Mouse (Mus musculus) MEL (cell line): ENCODE measurements around the gene Smad6. TPM values are rescaled to one million over a fixed set of nuclear protein-coding genes. Genes with fewer than 3 reads are reported as not detected.

Experiments used
- DNase-seq: peaks from one replicate; pipeline ENCODE4 v3.0.0; 2011; ENCODE audit warnings: low read depth, low spot score
- H3K27ac ChIP-seq: 2 replicates; pipeline ENCODE4 v1.5.1; 2012; ENCODE audit warnings: low read depth, mild to moderate bottlenecking, control low read depth, low read length, moderate library complexity; ENCODE audit not compliant: control insufficient read depth
- H3K27me3 ChIP-seq, 2 experiments: fragments of 150-350 bp in 1 of 2; sonication (generic) in 1 of 2; 2 replicates each; pipeline ENCODE4 v1.6.1; 2012; ENCODE audit warnings: low read length in 2 of 2, mild to moderate bottlenecking in 2 of 2, improper control_type of control experiment in 1 of 2, moderate library complexity in 1 of 2; ENCODE audit not compliant: insufficient read depth in 2 of 2, control insufficient read depth in 1 of 2
- H3K36me3 ChIP-seq, 2 experiments: 2 replicates each; pipeline ENCODE4 v1.6.1; 2012 to 2014; ENCODE audit warnings: low read length in 2 of 2, improper control_type of control experiment in 1 of 2, inconsistent platforms in 1 of 2, mild to moderate bottlenecking in 1 of 2; ENCODE audit not compliant: insufficient read depth in 2 of 2, control insufficient read depth in 1 of 2
- H3K4me1 ChIP-seq, 2 experiments: fragments of 150-350 bp in 1 of 2; sonication (generic) in 1 of 2; 2 replicates each; pipeline ENCODE4 v1.6.1; 2012; ENCODE audit warnings: low read length in 2 of 2, improper control_type of control experiment in 1 of 2, mild to moderate bottlenecking in 1 of 2; ENCODE audit not compliant: insufficient read depth in 2 of 2, control insufficient read depth in 1 of 2
- H3K4me3 ChIP-seq, 2 experiments: fragments of 150-350 bp in 1 of 2; sonication (generic) in 1 of 2; 2 replicates each; pipeline ENCODE4 v1.5.1; 2012; ENCODE audit warnings: low read depth in 2 of 2, low read length in 2 of 2, mild to moderate bottlenecking in 2 of 2, moderate library complexity in 2 of 2, control low read depth in 1 of 2, improper control_type of control experiment in 1 of 2; ENCODE audit not compliant: control insufficient read depth in 1 of 2, insufficient read depth in 1 of 2
- H3K79me2 ChIP-seq: 2 replicates; pipeline ENCODE4 v1.6.1; 2012; ENCODE audit warnings: mild to moderate bottlenecking, low read length, moderate library complexity; ENCODE audit not compliant: control insufficient read depth, poor library complexity, insufficient read depth
- H3K9ac ChIP-seq: 2 replicates; pipeline ENCODE4 v1.6.1; 2012; ENCODE audit warnings: low read depth, mild to moderate bottlenecking, control low read depth, low read length, moderate library complexity; ENCODE audit not compliant: control insufficient read depth, poor library complexity, severe bottlenecking
- H3K9me3 ChIP-seq: fragments of 150-350 bp; sonication (generic); replicated peaks from 2 replicates; pipeline ENCODE4 v1.6.1; 2012; ENCODE audit warnings: mild to moderate bottlenecking, low read length, improper control_type of control experiment, moderate library complexity; ENCODE audit not compliant: insufficient read depth
- BHLHE40 ChIP-seq: IDR thresholded peaks from 2 replicates; pipeline ENCODE4 v1.6.1; 2012; ENCODE audit warnings: low read depth, mild to moderate bottlenecking, inconsistent platforms, low read length, improper control_type of control experiment, borderline replicate concordance
- CHD2 ChIP-seq: IDR thresholded peaks from 2 replicates; pipeline ENCODE4 v1.6.1; 2011; ENCODE audit warnings: low read length, improper control_type of control experiment
- CTCF ChIP-seq, 3 experiments: IDR thresholded peaks in 2 of 3; conservative IDR thresholded peaks in 1 of 3; 2 replicates each; pipeline ENCODE4 v1.5.1; 2011 to 2012; ENCODE audit warnings: low read length in 3 of 3, low read depth in 2 of 3, mild to moderate bottlenecking in 2 of 3, improper control_type of control experiment in 1 of 3, inconsistent platforms in 1 of 3, mixed read lengths in 1 of 3, moderate library complexity in 1 of 3; ENCODE audit not compliant: control insufficient read depth in 1 of 3, insufficient read depth in 1 of 3, poor library complexity in 1 of 3, severe bottlenecking in 1 of 3
- ELF1 ChIP-seq: IDR thresholded peaks from 2 replicates; pipeline ENCODE4 v1.6.1; 2014; ENCODE audit warnings: low read depth, mild to moderate bottlenecking, inconsistent platforms, low read length, improper control_type of control experiment, moderate library complexity
- EP300 ChIP-seq, 2 experiments: IDR thresholded peaks; 2 replicates each; pipeline ENCODE4 v1.6.1; 2011; ENCODE audit warnings: improper control_type of control experiment in 2 of 2, low read length in 2 of 2, low read depth in 1 of 2, mild to moderate bottlenecking in 1 of 2
- GABPA ChIP-seq: IDR thresholded peaks from 2 replicates; pipeline ENCODE4 v1.6.1; 2012; ENCODE audit warnings: low read depth, mild to moderate bottlenecking, inconsistent platforms, low read length, improper control_type of control experiment, moderate library complexity
- GATA1 ChIP-seq: IDR thresholded peaks from 2 replicates; pipeline ENCODE4 v1.6.1; 2011; ENCODE audit warnings: low read depth, low read length, improper control_type of control experiment
- JUND ChIP-seq: IDR thresholded peaks from 2 replicates; pipeline ENCODE4 v1.6.1; 2011; ENCODE audit warnings: low read depth, mild to moderate bottlenecking, improper control_type of control experiment, low read length
- MAFK ChIP-seq: IDR thresholded peaks from 2 replicates; pipeline ENCODE4 v1.6.1; 2011; ENCODE audit warnings: low read depth, mild to moderate bottlenecking, low read length, improper control_type of control experiment, borderline replicate concordance
- MAX ChIP-seq: IDR thresholded peaks from 2 replicates; pipeline ENCODE4 v1.6.1; 2011; ENCODE audit warnings: low read length, improper control_type of control experiment
- MAZ ChIP-seq: IDR thresholded peaks from 2 replicates; pipeline ENCODE4 v1.6.1; 2012; ENCODE audit warnings: low read depth, mild to moderate bottlenecking, inconsistent platforms, low read length, improper control_type of control experiment
- MYB ChIP-seq: IDR thresholded peaks from 2 replicates; pipeline ENCODE4 v1.6.1; 2011; ENCODE audit warnings: mild to moderate bottlenecking, low read depth, low read length, improper control_type of control experiment
- NRF1 ChIP-seq: IDR thresholded peaks from 2 replicates; pipeline ENCODE4 v1.6.1; 2014; ENCODE audit warnings: low read depth, mild to moderate bottlenecking, inconsistent platforms, low read length, improper control_type of control experiment, moderate library complexity; ENCODE audit not compliant: poor library complexity, insufficient read depth, severe bottlenecking
- POLR2A ChIP-seq, 2 experiments: IDR thresholded peaks; 2 replicates each; pipeline ENCODE4 v1.6.1; 2011 to 2012; ENCODE audit warnings: low read length in 2 of 2, mild to moderate bottlenecking in 2 of 2, control low read depth in 1 of 2, improper control_type of control experiment in 1 of 2, low read depth in 1 of 2, moderate library complexity in 1 of 2; ENCODE audit not compliant: control insufficient read depth in 1 of 2, insufficient read depth in 1 of 2, poor library complexity in 1 of 2
- POLR2AphosphoS2 ChIP-seq: IDR thresholded peaks from 2 replicates; pipeline ENCODE4 v1.6.1; 2011; ENCODE audit warnings: low read length, improper control_type of control experiment
- POLR2AphosphoS5 ChIP-seq: IDR thresholded peaks from 2 replicates; pipeline ENCODE4 v1.6.1; 2012; ENCODE audit warnings: low read depth, borderline replicate concordance, mild to moderate bottlenecking, inconsistent platforms, low read length, moderate library complexity, mixed read lengths
- SIN3A ChIP-seq: IDR thresholded peaks from 2 replicates; pipeline ENCODE4 v1.6.1; 2012; ENCODE audit warnings: low read length, improper control_type of control experiment, inconsistent platforms
- TAL1 ChIP-seq: IDR thresholded peaks from 2 replicates; pipeline ENCODE4 v1.6.1; 2012; ENCODE audit warnings: mild to moderate bottlenecking, inconsistent platforms, low read length, moderate library complexity, mixed read lengths
- UBTF ChIP-seq: IDR thresholded peaks from 2 replicates; pipeline ENCODE4 v1.6.1; 2012; ENCODE audit warnings: low read depth, mild to moderate bottlenecking, inconsistent platforms, low read length, improper control_type of control experiment, moderate library complexity, borderline replicate concordance; ENCODE audit not compliant: insufficient read depth
- USF2 ChIP-seq, 2 experiments: IDR thresholded peaks; 2 replicates each; pipeline ENCODE4 v1.6.1; 2011 to 2012; ENCODE audit warnings: improper control_type of control experiment in 2 of 2, low read length in 2 of 2, borderline replicate concordance in 1 of 2, inconsistent platforms in 1 of 2, low read depth in 1 of 2, mild to moderate bottlenecking in 1 of 2; ENCODE audit not compliant: insufficient read depth in 1 of 2
- ZC3H11A ChIP-seq: IDR thresholded peaks from 2 replicates; pipeline ENCODE4 v1.6.1; 2012; ENCODE audit warnings: low read depth, mild to moderate bottlenecking, inconsistent platforms, low read length, improper control_type of control experiment
- ZMIZ1 ChIP-seq: IDR thresholded peaks from 2 replicates; pipeline ENCODE4 v1.6.1; 2012; ENCODE audit warnings: low read depth, mild to moderate bottlenecking, inconsistent platforms, low read length, improper control_type of control experiment, moderate library complexity
- ZNF384 ChIP-seq: IDR thresholded peaks from 2 replicates; pipeline ENCODE4 v1.6.1; 2012; ENCODE audit warnings: low read depth, mild to moderate bottlenecking, inconsistent platforms, low read length, improper control_type of control experiment
- polyA plus RNA-seq, 2 experiments: library from polyadenylated mRNA; stranded (reverse) in 1 of 2; unstranded in 1 of 2; fragments of >175 nt in 1 of 2; fragments of >200 nt in 1 of 2; gene quantifications; 2 replicates each; pipeline versions ENCODE4 v1.2.1 to v1.2.4; 2012; ENCODE audit warnings: low replicate concordance in 2 of 2, low read depth in 1 of 2; ENCODE audit not compliant: insufficient read length in 2 of 2, insufficient read depth in 1 of 2, missing spikeins in 1 of 2
- total RNA-seq: library from RNA; depleted of rRNA; stranded (reverse); fragments of 300-350 nt; gene quantifications from 2 replicates; pipeline ENCODE4 v1.2.3, GENCODE M21; 2012

The Smad6 gene
- total and polyA plus RNA-seq, 3 experiments, result 2.2 to 3.9 TPM; not detected in 1

GRCm38 (mm10) chr9:64045117-64045890 lies 23.4 kb upstream of the Smad6 start (continued):
- TF ChIP-seq ZC3H11A, result no peak
- TF ChIP-seq ZMIZ1, result peak; percentile 64; the same call in 1 of the 2 replicates
- TF ChIP-seq ZNF384, result no peak
- TF ChIP-seq POLR2A (IDR thresholded peaks at IDR 0.05; ENCODE audit: control insufficient read depth in 1 of 2, insufficient read depth in 1 of 2, low read depth in 1 of 2, low read length in 2 of 2, poor library complexity in 1 of 2), result peak; percentile 33 to 48; a peak in 1 of 4 replicates
- no peak for TF ChIP-seq POLR2AphosphoS5
- no peak for TF ChIP-seq JUND
- peak; percentile 69 for TF ChIP-seq SIN3A
- TF ChIP-seq MAZ, result peak; percentile 80
- no peak for TF ChIP-seq USF2 (IDR thresholded peaks at IDR 0.05; ENCODE audit: borderline replicate concordance in 1 of 2, insufficient read depth in 1 of 2, low read depth in 1 of 2, low read length in 2 of 2)
- TF ChIP-seq MAFK, result no peak; the same call in 1 of the 2 replicates
- no peak for TF ChIP-seq BHLHE40
- TF ChIP-seq GATA1, result peak; percentile 91
- no peak for TF ChIP-seq POLR2AphosphoS2
- no peak for TF ChIP-seq NRF1
- no peak for TF ChIP-seq CTCF (IDR thresholded peaks at IDR 0.05 in 2 of 3, conservative IDR thresholded peaks at IDR 0.05 in 1 of 3; ENCODE audit: control insufficient read depth in 1 of 3, insufficient read depth in 1 of 3, low read depth in 2 of 3, low read length in 3 of 3, poor library complexity in 1 of 3, severe bottlenecking in 1 of 3)
- TF ChIP-seq MYB, result no peak
- TF ChIP-seq UBTF, result 0 out of 2 replicates have a peak, but pooled peaks have one; percentile 59
- TF ChIP-seq MAX, result peak; percentile 72
- peak; percentile 97 for TF ChIP-seq TAL1

DNA sequence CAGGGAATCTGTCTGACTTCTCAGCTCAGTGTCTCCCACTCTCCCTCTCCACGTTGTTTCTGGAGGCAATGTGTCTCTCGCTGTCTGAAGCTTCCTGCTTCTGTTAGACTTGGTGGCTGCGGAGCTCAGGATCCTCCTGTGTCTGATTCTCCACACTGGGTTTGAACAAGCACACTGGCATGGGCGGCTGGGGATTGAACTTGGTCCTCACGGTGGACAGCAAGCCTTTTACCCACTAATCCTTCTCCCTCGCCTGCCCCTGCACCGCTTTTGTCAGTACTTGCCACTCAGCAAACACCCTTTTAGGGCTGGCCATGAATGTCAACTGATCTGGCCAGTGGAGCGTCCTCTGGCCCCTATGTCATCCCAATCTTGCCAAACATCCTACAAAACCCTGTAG lies 22.5 kb upstream of the Smad6 start:
- H3K9ac ChIP-seq, result no peak overlapping the region
- peaks cover 7 to 27% of the 10 kb centered on the region in 2 experiments; a peak in 3 of 4 replicates for H3K4me1 ChIP-seq
- no peaks in the 10 kb centered on the region for H3K79me2 ChIP-seq
- TF ChIP-seq CHD2 (no peak), ELF1 (no peak), CTCF (IDR thresholded peaks at IDR 0.05 in 2 of 3, conservative IDR thresholded peaks at IDR 0.05 in 1 of 3; ENCODE audit: control insufficient read depth in 1 of 3, insufficient read depth in 1 of 3, low read depth in 2 of 3, low read length in 3 of 3, poor library complexity in 1 of 3, severe bottlenecking in 1 of 3) (no peak), EP300 (IDR thresholded peaks at IDR 0.05; ENCODE audit: low read depth in 1 of 2, low read length in 2 of 2) (no peak), JUND (no peak), ZMIZ1 (no peak), NRF1 (no peak), BHLHE40 (no peak), POLR2AphosphoS5 (no peak), GABPA (no peak), SIN3A (no peak)
- DNase-seq, result no peak
- peaks cover 0 to 19% of the 10 kb centered on the region in 2 experiments; a peak in 2 of 4 replicates for H3K36me3 ChIP-seq
- H3K27me3 ChIP-seq, result peaks cover 0 to 2% of the 10 kb centered on the region in 2 experiments; a peak in 1 of 4 replicates
- H3K9me3 ChIP-seq, result no peaks in the 10 kb centered on the region
- no peak overlapping the region for H3K4me3 ChIP-seq
- H3K27ac ChIP-seq, result no peak overlapping the region; the same call in 1 of the 2 replicates
